Mouse (Mus musculus): ENCODE measurements at regions not wholly inside any gene's neighbourhood (a gene's known extent, or its start where the extent isn't known, plus 50 kb on each side); places are given as distances from the start of the nearest gene placed in this dataset.

GRCm38 (mm10) chr3:134509702-134510101, 273.4 kb downstream of the Cxxc4 start:
- Histone ChIP-seq H3K4me3 (replicated peaks; ENCODE audit: insufficient read depth, low read depth, low read length) (no peak overlapping the region), H3K4me1 (ENCODE audit: control insufficient read depth, insufficient read depth, low read length) (no peaks in the 10 kb centered on the region), H3K27ac (ENCODE audit: insufficient read depth, low read length) (no peak overlapping the region), H3K27me3 (ENCODE audit: control insufficient read depth, insufficient read depth, low read length) (no peaks in the 10 kb centered on the region)
- TF ChIP-seq CTCF (IDR thresholded peaks at IDR 0.05; ENCODE audit: borderline replicate concordance, insufficient read depth, low read depth, low read length) (no peak), POLR2A (IDR thresholded peaks at IDR 0.05; ENCODE audit: borderline replicate concordance, insufficient read depth, low read length) (no peak)
- no peak for DNase-seq
- WGBS, result 73% methylated on average over 6 of the region's 6 CpGs

- no peaks in the 10 kb centered on the region for H3K27me3 ChIP-seq (ENCODE audit: control insufficient read depth, insufficient read depth, low read length)
- no peaks in the 10 kb centered on the region for H3K4me1 ChIP-seq (ENCODE audit: control insufficient read depth, insufficient read depth, low read length)
- H3K27ac ChIP-seq (ENCODE audit: insufficient read depth, low read length), result no peak overlapping the region
- no peak overlapping the region for H3K4me3 ChIP-seq (replicated peaks; ENCODE audit: insufficient read depth, low read depth, low read length)
- TF ChIP-seq CTCF (IDR thresholded peaks at IDR 0.05; ENCODE audit: borderline replicate concordance, insufficient read depth, low read depth, low read length) (no peak), POLR2A (IDR thresholded peaks at IDR 0.05; ENCODE audit: borderline replicate concordance, insufficient read depth, low read length) (no peak)
- DNase-seq, result no peak
- WGBS, result 92% methylated on average over 5 of the region's 5 CpGs
These were observed 289.5 kb downstream of the Cxxc4 start for GRCm38 (mm10) chr3:134525795-134526194.

- TF ChIP-seq POLR2A (IDR thresholded peaks at IDR 0.05; ENCODE audit: borderline replicate concordance, insufficient read depth, low read length) (no peak), CTCF (IDR thresholded peaks at IDR 0.05; ENCODE audit: borderline replicate concordance, insufficient read depth, low read depth, low read length) (no peak)
- Histone ChIP-seq H3K27ac (ENCODE audit: insufficient read depth, low read length) (no peak overlapping the region), H3K4me1 (ENCODE audit: control insufficient read depth, insufficient read depth, low read length) (no peaks in the 10 kb centered on the region), H3K4me3 (replicated peaks; ENCODE audit: insufficient read depth, low read depth, low read length) (no peak overlapping the region), H3K27me3 (ENCODE audit: control insufficient read depth, insufficient read depth, low read length) (no peaks in the 10 kb centered on the region)
- WGBS, result 85% methylated on average over 2 of the region's 2 CpGs
- no peak for DNase-seq
These were observed 268.7 kb upstream of the Tacr3 start for GRCm38 (mm10) chr3:134560144-134560543.

- Histone ChIP-seq H3K27me3 (ENCODE audit: control insufficient read depth, insufficient read depth, low read length) (no peaks in the 10 kb centered on the region), H3K27ac (ENCODE audit: insufficient read depth, low read length) (no peak overlapping the region), H3K4me3 (replicated peaks; ENCODE audit: insufficient read depth, low read depth, low read length) (no peak overlapping the region), H3K4me1 (ENCODE audit: control insufficient read depth, insufficient read depth, low read length) (no peaks in the 10 kb centered on the region)
- WGBS, result 87% methylated on average over 3 of the region's 3 CpGs
- TF ChIP-seq POLR2A (IDR thresholded peaks at IDR 0.05; ENCODE audit: borderline replicate concordance, insufficient read depth, low read length) (no peak), CTCF (IDR thresholded peaks at IDR 0.05; ENCODE audit: borderline replicate concordance, insufficient read depth, low read depth, low read length) (no peak)
- no peak for DNase-seq
These were observed 250.0 kb upstream of the Tacr3 start for GRCm38 (mm10) chr3:134578759-134579158.

- TF ChIP-seq CTCF (IDR thresholded peaks at IDR 0.05; ENCODE audit: borderline replicate concordance, insufficient read depth, low read depth, low read length) (no peak), POLR2A (IDR thresholded peaks at IDR 0.05; ENCODE audit: borderline replicate concordance, insufficient read depth, low read length) (no peak)
- Histone ChIP-seq H3K4me1 (ENCODE audit: control insufficient read depth, insufficient read depth, low read length) (no peaks in the 10 kb centered on the region), H3K27me3 (ENCODE audit: control insufficient read depth, insufficient read depth, low read length) (no peaks in the 10 kb centered on the region), H3K27ac (ENCODE audit: insufficient read depth, low read length) (no peak overlapping the region), H3K4me3 (replicated peaks; ENCODE audit: insufficient read depth, low read depth, low read length) (no peak overlapping the region)
- 11% methylated on average over 2 of the region's 2 CpGs for WGBS
- DNase-seq, result no peak
These were observed 240.2 kb upstream of the Tacr3 start for GRCm38 (mm10) chr3:134588630-134589029.

- no peak for TF ChIP-seq POLR2A (IDR thresholded peaks at IDR 0.05; ENCODE audit: borderline replicate concordance, insufficient read depth, low read length)
- TF ChIP-seq CTCF (IDR thresholded peaks at IDR 0.05; ENCODE audit: borderline replicate concordance, insufficient read depth, low read depth, low read length), result no peak
- Histone ChIP-seq H3K27ac (ENCODE audit: insufficient read depth, low read length) (no peak overlapping the region), H3K27me3 (ENCODE audit: control insufficient read depth, insufficient read depth, low read length) (no peaks in the 10 kb centered on the region; the same call in 1 of the 2 replicates), H3K4me1 (ENCODE audit: control insufficient read depth, insufficient read depth, low read length) (no peaks in the 10 kb centered on the region), H3K4me3 (replicated peaks; ENCODE audit: insufficient read depth, low read depth, low read length) (no peak overlapping the region)
- 10% methylated on average over 4 of the region's 4 CpGs for WGBS
- no peak for DNase-seq
These were observed 225.9 kb upstream of the Tacr3 start for GRCm38 (mm10) chr3:134602919-134603318.

GRCm38 (mm10) chr3:134605356-134605771, 223.4 kb upstream of the Tacr3 start:
- DNase-seq, result no peak
- Histone ChIP-seq H3K27me3 (ENCODE audit: control insufficient read depth, insufficient read depth, low read length) (no peaks in the 10 kb centered on the region; the same call in 1 of the 2 replicates), H3K4me3 (replicated peaks; ENCODE audit: insufficient read depth, low read depth, low read length) (no peak overlapping the region), H3K4me1 (ENCODE audit: control insufficient read depth, insufficient read depth, low read length) (no peaks in the 10 kb centered on the region), H3K27ac (ENCODE audit: insufficient read depth, low read length) (no peak overlapping the region)
- no peak for TF ChIP-seq POLR2A (IDR thresholded peaks at IDR 0.05; ENCODE audit: borderline replicate concordance, insufficient read depth, low read length)
- TF ChIP-seq CTCF (IDR thresholded peaks at IDR 0.05; ENCODE audit: borderline replicate concordance, insufficient read depth, low read depth, low read length), result no peak
- 5% methylated on average over 6 of the region's 6 CpGs for WGBS

- Histone ChIP-seq H3K4me3 (replicated peaks; ENCODE audit: insufficient read depth, low read depth, low read length) (no peak overlapping the region), H3K4me1 (ENCODE audit: control insufficient read depth, insufficient read depth, low read length) (no peaks in the 10 kb centered on the region), H3K27ac (ENCODE audit: insufficient read depth, low read length) (no peak overlapping the region), H3K27me3 (ENCODE audit: control insufficient read depth, insufficient read depth, low read length) (no peaks in the 10 kb centered on the region; the same call in 1 of the 2 replicates)
- DNase-seq, result no peak
- no peak for TF ChIP-seq POLR2A (IDR thresholded peaks at IDR 0.05; ENCODE audit: borderline replicate concordance, insufficient read depth, low read length)
- TF ChIP-seq CTCF (IDR thresholded peaks at IDR 0.05; ENCODE audit: borderline replicate concordance, insufficient read depth, low read depth, low read length), result no peak
- WGBS, result 54% methylated on average over 4 of the region's 4 CpGs
These were observed 218.6 kb upstream of the Tacr3 start for GRCm38 (mm10) chr3:134610244-134610643.

Measured in cerebellum, adult 2 months (tissue).